In genomic region chr1:92099964-92100363, GRCm38 (mm10) we compare ENCODE assay signal across 11 mouse cellular contexts.
DNase-seq lines count a peak whose midpoint lies in the region; ATAC-seq and TF ChIP-seq lines count a peak whose summit lies in the region.
"Had no signal": no experiment of that assay in that cellular context is flagged by ENCODE, and none has a peak within 500 bp of the region (broad histone marks: within the 10 kb centered on the region; RNA-seq: fewer than 3 reads in every experiment).

No protein-coding gene starts in this region.

- 74% methylated on average over 4 of the region's 4 CpGs for WGBS in lung, postnatal 0 days
- 73% methylated on average over 4 of the region's 4 CpGs for WGBS in midbrain, embryonic 15.5 days

- intact Hi-C loops in gastrocnemius, postnatal 14 days (cut with DNase I; ENCODE audit: low total_unique reads), result no loop called here

- no peaks in the 10 kb centered on the region for H3K9me3 ChIP-seq in lung, postnatal 0 days (ENCODE audit: low read length)
- no peaks in the 10 kb centered on the region for H3K9me3 ChIP-seq in midbrain, embryonic 15.5 days
- H3K9me3 ChIP-seq: limb, embryonic 12.5 days had no signal

- TF ChIP-seq EP300 in lung, postnatal 0 days (IDR thresholded peaks at IDR 0.05), result no peak

- H3K27ac ChIP-seq in lung, postnatal 0 days (ENCODE audit: low read length), result no peak overlapping the region
- no peak overlapping the region for H3K27ac ChIP-seq in midbrain, embryonic 15.5 days
- H3K27ac ChIP-seq: limb, embryonic 12.5 days; stomach, postnatal 0 days had no signal

- 0 out of 2 replicates have a peak, but pooled peaks have one; percentile 14 for ATAC-seq in lung, postnatal 0 days
- ATAC-seq in midbrain, embryonic 15.5 days (replicated peaks), result no peak

- H3K4me3 ChIP-seq in lung, postnatal 0 days (ENCODE audit: low read depth, low read length), result no peak overlapping the region
- no peak overlapping the region for H3K4me3 ChIP-seq in midbrain, embryonic 15.5 days
- H3K4me3 ChIP-seq: limb, embryonic 12.5 days had no signal

- no peak overlapping the region for H3K9ac ChIP-seq in lung, postnatal 0 days (replicated peaks; ENCODE audit: low read depth)
- no peak overlapping the region for H3K9ac ChIP-seq in midbrain, embryonic 15.5 days
- H3K9ac ChIP-seq: limb, embryonic 12.5 days had no signal

- H3K4me1 ChIP-seq in lung, postnatal 0 days (ENCODE audit: insufficient read depth, low read depth, low read length), result no peaks in the 10 kb centered on the region
- no peaks in the 10 kb centered on the region for H3K4me1 ChIP-seq in midbrain, embryonic 15.5 days

- H3K27me3 ChIP-seq in lung, postnatal 0 days (replicated peaks; ENCODE audit: insufficient read depth, low read length), result no peaks in the 10 kb centered on the region
- no peaks in the 10 kb centered on the region for H3K27me3 ChIP-seq in midbrain, embryonic 15.5 days (replicated peaks)
- H3K27me3 ChIP-seq: limb, embryonic 12.5 days had no signal

- no peaks in the 10 kb centered on the region for H3K36me3 ChIP-seq in lung, postnatal 0 days (ENCODE audit: insufficient read depth, low read length)
- H3K36me3 ChIP-seq in midbrain, embryonic 15.5 days (replicated peaks), result no peaks in the 10 kb centered on the region
- H3K36me3 ChIP-seq: limb, embryonic 12.5 days had no signal

- peak; percentile 24 for DNase-seq in gastrocnemius, postnatal 14 days
- DNase-seq in gastrocnemius, postnatal 4 days (ENCODE audit: low spot score in 2 of 2), result no peak
- no peak for DNase-seq in lung, postnatal 0 days (ENCODE audit: low spot score)
- no peak for DNase-seq in lung, postnatal 36 days
- peak; percentile 37 to 64 for DNase-seq in layer of hippocampus, postnatal 14 days (ENCODE audit: low spot score in 2 of 2)
- peak; percentile 13 for DNase-seq in right cerebral cortex, postnatal 4 days
- DNase-seq in kidney, adult 8-10 months, result no peak
- DNase-seq: embryo, embryonic 11 days had no signal

- H3K4me2 ChIP-seq in lung, postnatal 0 days (replicated peaks; ENCODE audit: low read depth, low read length), result no peak overlapping the region
- no peak overlapping the region for H3K4me2 ChIP-seq in midbrain, embryonic 15.5 days
- H3K4me2 ChIP-seq: limb, embryonic 12.5 days had no signal

- no peak for TF ChIP-seq CTCF in lung, postnatal 0 days (IDR thresholded peaks at IDR 0.05)

Comparison
In these comparisons a context has a peak if more than half of its experiments do, and no peak if none do; other contexts are left out.
1. DNase-seq: peak in gastrocnemius, postnatal 14 days (single experiment), layer of hippocampus, postnatal 14 days (2 of 2) and right cerebral cortex, postnatal 4 days (single experiment); none in gastrocnemius, postnatal 4 days (0 of 2), lung, postnatal 0 days (single experiment), lung, postnatal 36 days (single experiment) and kidney, adult 8-10 months (0 of 2).